Mouse (Mus musculus): ENCODE data around the gene Rnf123.

Rnf123 gene

GRCm38 (mm10) chr9:108104766-108105548, 21.8 kb upstream of the Rnf123 start:
- in situ Hi-C loops (cut with MseI, MboI) = no loop called here

- in situ Hi-C loops (cut with MseI, MboI) = loop anchor here (5.0 kb wide), 2 partner anchors 38 to 93 kb away; partner anchors contain the start of gene Bsn (in 1 of the 2)
Measured at GRCm38 (mm10) chr9:108099619-108100018, 16.5 kb upstream of the Rnf123 start.

- in situ Hi-C loops (cut with MseI, MboI) = loop anchor here (5.0 kb wide), 2 partner anchors 41 to 96 kb away; partner anchors contain the start of gene Bsn (in 1 of the 2)
Measured at GRCm38 (mm10) chr9:108095949-108096712, 13.0 kb upstream of the Rnf123 start.

GRCm38 (mm10) chr9:108095518-108095917, 12.4 kb upstream of the Rnf123 start:
- in situ Hi-C loops (cut with MseI, MboI) = loop anchor here (5.0 kb wide), 2 partner anchors 42 to 97 kb away; partner anchors contain the start of gene Bsn (in 1 of the 2)

- in situ Hi-C loops (cut with MseI, MboI) = loop anchor here (5.0 kb wide), 2 partner anchors 42 to 97 kb away; partner anchors contain the start of gene Bsn (in 1 of the 2)
Measured at GRCm38 (mm10) chr9:108094998-108095411, 11.9 kb upstream of the Rnf123 start.

- in situ Hi-C loops (cut with MseI, MboI) = no loop called here
Measured at GRCm38 (mm10) chr9:108094184-108094941, 11.2 kb upstream of the Rnf123 start, which contains the start of gene Apeh. Gene Apeh (minus strand): TSS chr9:108094606.

GRCm38 (mm10) chr9:108093586-108093985, 10.4 kb upstream of the Rnf123 start:
- in situ Hi-C loops (cut with MseI, MboI) = no loop called here

- in situ Hi-C loops (cut with MseI, MboI) = no loop called here
Measured at GRCm38 (mm10) chr9:108090611-108091120, 7.5 kb upstream of the Rnf123 start.

- in situ Hi-C loops (cut with MseI, MboI) = no loop called here
Measured at GRCm38 (mm10) chr9:108085261-108085660, 2.1 kb upstream of the Rnf123 start.

GRCm38 (mm10) chr9:108083561-108083960, 415 bp upstream of the Rnf123 start:
- in situ Hi-C loops (cut with MseI, MboI) = no loop called here

GRCm38 (mm10) chr9:108082549-108082948, 597 bp downstream of the Rnf123 start:
- in situ Hi-C loops (cut with MseI, MboI) = no loop called here

- in situ Hi-C loops (cut with MseI, MboI) = no loop called here
Measured at GRCm38 (mm10) chr9:108080168-108080567, 3.0 kb downstream of the Rnf123 start, which contains the start of gene Mst1. Gene Mst1 (plus strand): TSS chr9:108080436.

- in situ Hi-C loops (cut with MseI, MboI) = no loop called here
Measured at GRCm38 (mm10) chr9:108073141-108073930, 9.8 kb downstream of the Rnf123 start.

- in situ Hi-C loops (cut with MseI, MboI) = no loop called here
Measured at GRCm38 (mm10) chr9:108072481-108072924, 10.6 kb downstream of the Rnf123 start.

GRCm38 (mm10) chr9:108071801-108072200, 11.3 kb downstream of the Rnf123 start:
- in situ Hi-C loops (cut with MseI, MboI) = no loop called here

GRCm38 (mm10) chr9:108069529-108069928, 13.6 kb downstream of the Rnf123 start:
- in situ Hi-C loops (cut with MseI, MboI) = no loop called here

GRCm38 (mm10) chr9:108069007-108069406, 14.1 kb downstream of the Rnf123 start:
- in situ Hi-C loops (cut with MseI, MboI) = no loop called here

- in situ Hi-C loops (cut with MseI, MboI) = no loop called here
Measured at GRCm38 (mm10) chr9:108067900-108068299, 15.2 kb downstream of the Rnf123 start.

GRCm38 (mm10) chr9:108067199-108067598, 15.9 kb downstream of the Rnf123 start:
- in situ Hi-C loops (cut with MseI, MboI) = no loop called here

GRCm38 (mm10) chr9:108065491-108066011, 17.6 kb downstream of the Rnf123 start:
- in situ Hi-C loops (cut with MseI, MboI) = no loop called here
